Mouse (Mus musculus): ENCODE results near the gene Lyve1. TPM values are rescaled to one million over a fixed set of nuclear protein-coding genes. Genes with fewer than 3 reads are reported as not detected.

Gene Lyve1
- polyA plus RNA-seq, 1 experiment from 2014 or later: 9.1 TPM

GRCm38 (mm10) chr7:110878028-110878427, 15.0 kb upstream of the Lyve1 start:
- peaks cover 22% of the 10 kb centered on the region; the same call in 1 of the 2 replicates for H3K36me3 ChIP-seq
- peak overlapping the region; percentile 59; the same call in 1 of the 2 replicates for H3K27ac ChIP-seq
- no peak overlapping the region for H3K4me2 ChIP-seq
- H3K9ac ChIP-seq: no peak overlapping the region
- no peak overlapping the region for H3K4me3 ChIP-seq (replicated peaks)
- WGBS: 84% methylated on average over 4 of the region's 4 CpGs
- no peaks in the 10 kb centered on the region for H3K27me3 ChIP-seq
- ATAC-seq (replicated peaks; ENCODE audit: low FRiP score): no peak
- no peaks in the 10 kb centered on the region for H3K9me3 ChIP-seq (replicated peaks)
- H3K4me1 ChIP-seq: no peaks in the 10 kb centered on the region

GRCm38 (mm10) chr7:110876965-110877364, 13.9 kb upstream of the Lyve1 start:
- WGBS: 61% methylated on average over 4 of the region's 4 CpGs
- no peak; the same call in 1 of the 2 replicates for ATAC-seq (replicated peaks; ENCODE audit: low FRiP score)

GRCm38 (mm10) chr7:110868807-110869206, 5.8 kb upstream of the Lyve1 start:
- 78% methylated on average over 5 of the region's 5 CpGs for WGBS
- no peak for ATAC-seq (replicated peaks; ENCODE audit: low FRiP score)
- no peaks in the 10 kb centered on the region for H3K9me3 ChIP-seq (replicated peaks)
- no peak overlapping the region for H3K27ac ChIP-seq
- H3K9ac ChIP-seq: no peak overlapping the region
- H3K4me2 ChIP-seq: no peak overlapping the region
- peaks cover 11% of the 10 kb centered on the region; the same call in 1 of the 2 replicates for H3K36me3 ChIP-seq
- peaks cover 8% of the 10 kb centered on the region for H3K4me1 ChIP-seq
- no peaks in the 10 kb centered on the region for H3K27me3 ChIP-seq
- no peak overlapping the region for H3K4me3 ChIP-seq (replicated peaks)

More at GRCm38 (mm10) chr7:110876965-110877364, 13.9 kb upstream of the Lyve1 start:
- peak overlapping the region; percentile 59 for H3K27ac ChIP-seq
- no peaks in the 10 kb centered on the region for H3K9me3 ChIP-seq (replicated peaks)
- H3K4me3 ChIP-seq (replicated peaks): no peak overlapping the region
- H3K4me1 ChIP-seq: no peaks in the 10 kb centered on the region
- no peak overlapping the region for H3K9ac ChIP-seq
- H3K27me3 ChIP-seq: no peaks in the 10 kb centered on the region
- peaks cover 26% of the 10 kb centered on the region; the same call in 1 of the 2 replicates for H3K36me3 ChIP-seq
- H3K4me2 ChIP-seq: no peak overlapping the region

GRCm38 (mm10) chr7:110867116-110867515, 4.1 kb upstream of the Lyve1 start:
- H3K4me1 ChIP-seq: peaks cover 15% of the 10 kb centered on the region
- no peak for ATAC-seq (replicated peaks; ENCODE audit: low FRiP score)
- H3K9ac ChIP-seq: no peak overlapping the region
- no peaks in the 10 kb centered on the region for H3K27me3 ChIP-seq
- 75% methylated on average over 6 of the region's 6 CpGs for WGBS
- no peak overlapping the region for H3K27ac ChIP-seq
- H3K4me3 ChIP-seq (replicated peaks): no peak overlapping the region
- peaks cover 7% of the 10 kb centered on the region; the same call in 1 of the 2 replicates for H3K36me3 ChIP-seq
- no peaks in the 10 kb centered on the region for H3K9me3 ChIP-seq (replicated peaks)
- H3K4me2 ChIP-seq: no peak overlapping the region

- H3K4me3 ChIP-seq (replicated peaks): no peak overlapping the region
- peaks cover 15% of the 10 kb centered on the region for H3K4me1 ChIP-seq
- no peaks in the 10 kb centered on the region for H3K9me3 ChIP-seq (replicated peaks)
- H3K9ac ChIP-seq: no peak overlapping the region
- peaks cover 7% of the 10 kb centered on the region; the same call in 1 of the 2 replicates for H3K36me3 ChIP-seq
- ATAC-seq (replicated peaks; ENCODE audit: low FRiP score): no peak
- H3K27me3 ChIP-seq: no peaks in the 10 kb centered on the region
- no peak overlapping the region for H3K4me2 ChIP-seq
- WGBS: 95% methylated on average over 3 of the region's 3 CpGs
- no peak overlapping the region for H3K27ac ChIP-seq
Observed at GRCm38 (mm10) chr7:110866021-110866420, 3.0 kb upstream of the Lyve1 start.

- ATAC-seq (replicated peaks; ENCODE audit: low FRiP score): no peak
- Histone ChIP-seq H3K27ac (no peak overlapping the region), H3K27me3 (no peaks in the 10 kb centered on the region), H3K36me3 (peaks cover 7% of the 10 kb centered on the region; the same call in 1 of the 2 replicates), H3K4me1 (peaks cover 15% of the 10 kb centered on the region), H3K4me2 (no peak overlapping the region), H3K9ac (no peak overlapping the region), H3K4me3 (replicated peaks) (no peak overlapping the region), H3K9me3 (replicated peaks) (no peaks in the 10 kb centered on the region)
- 65% methylated on average over 6 of the region's 6 CpGs for WGBS
Observed at GRCm38 (mm10) chr7:110865570-110865969, 2.5 kb upstream of the Lyve1 start.

- ATAC-seq (replicated peaks; ENCODE audit: low FRiP score): no peak
- Histone ChIP-seq H3K4me2 (no peak overlapping the region), H3K27me3 (no peaks in the 10 kb centered on the region), H3K27ac (0 out of 2 replicates have a peak overlapping the region, but pooled peaks have one; percentile 14), H3K36me3 (peaks cover 3% of the 10 kb centered on the region; the same call in 1 of the 2 replicates), H3K9me3 (replicated peaks) (no peaks in the 10 kb centered on the region), H3K4me3 (replicated peaks) (no peak overlapping the region), H3K4me1 (peaks cover 18% of the 10 kb centered on the region), H3K9ac (0 out of 2 replicates have a peak overlapping the region, but pooled peaks have one; percentile 12)
- 45% methylated on average over 10 of the region's 10 CpGs for WGBS
Observed at GRCm38 (mm10) chr7:110865038-110865437, 2.0 kb upstream of the Lyve1 start.

- no peaks in the 10 kb centered on the region for H3K36me3 ChIP-seq
- no peaks in the 10 kb centered on the region for H3K27me3 ChIP-seq
- WGBS: 40% methylated on average over 5 of the region's 5 CpGs
- no peak for ATAC-seq (replicated peaks; ENCODE audit: low FRiP score)
- peak overlapping the region; percentile 48; the same call in 1 of the 2 replicates for H3K27ac ChIP-seq
- H3K4me2 ChIP-seq: no peak overlapping the region
- H3K4me1 ChIP-seq: peaks cover 33% of the 10 kb centered on the region
- no peaks in the 10 kb centered on the region for H3K9me3 ChIP-seq (replicated peaks)
- no peak overlapping the region for H3K9ac ChIP-seq
- H3K4me3 ChIP-seq (replicated peaks): no peak overlapping the region
Observed at GRCm38 (mm10) chr7:110860129-110860528, 2.9 kb downstream of the Lyve1 start.

- Histone ChIP-seq H3K4me3 (replicated peaks) (no peak overlapping the region), H3K27me3 (no peaks in the 10 kb centered on the region), H3K4me1 (peaks cover 52% of the 10 kb centered on the region), H3K9ac (no peak overlapping the region), H3K9me3 (replicated peaks) (no peaks in the 10 kb centered on the region), H3K4me2 (no peak overlapping the region), H3K27ac (peak overlapping the region; percentile 41; the same call in 1 of the 2 replicates), H3K36me3 (no peaks in the 10 kb centered on the region)
- WGBS: 69% methylated on average over 1 of the region's 1 CpGs
- ATAC-seq (replicated peaks; ENCODE audit: low FRiP score): no peak
Observed at GRCm38 (mm10) chr7:110855604-110856003, 7.4 kb downstream of the Lyve1 start.

GRCm38 (mm10) chr7:110854927-110855546, 8.0 kb downstream of the Lyve1 start:
- no peaks in the 10 kb centered on the region for H3K27me3 ChIP-seq
- H3K4me2 ChIP-seq: no peak overlapping the region
- no peak overlapping the region for H3K4me3 ChIP-seq (replicated peaks)
- H3K4me1 ChIP-seq: peaks cover 49% of the 10 kb centered on the region
- no peak overlapping the region for H3K9ac ChIP-seq
- ATAC-seq (replicated peaks; ENCODE audit: low FRiP score): peak; percentile 50
- no peaks in the 10 kb centered on the region for H3K36me3 ChIP-seq
- peak overlapping the region; percentile 41; the same call in 1 of the 2 replicates for H3K27ac ChIP-seq
- H3K9me3 ChIP-seq (replicated peaks): no peaks in the 10 kb centered on the region
- 67% methylated on average over 8 of the region's 8 CpGs for WGBS

- no peak overlapping the region for H3K4me3 ChIP-seq (replicated peaks)
- WGBS: 46% methylated on average over 3 of the region's 3 CpGs
- H3K4me1 ChIP-seq: peaks cover 44% of the 10 kb centered on the region
- peak overlapping the region; percentile 61; the same call in 1 of the 2 replicates for H3K27ac ChIP-seq
- no peak overlapping the region for H3K4me2 ChIP-seq
- no peaks in the 10 kb centered on the region for H3K9me3 ChIP-seq (replicated peaks)
- no peaks in the 10 kb centered on the region for H3K27me3 ChIP-seq
- no peaks in the 10 kb centered on the region for H3K36me3 ChIP-seq
- ATAC-seq (replicated peaks; ENCODE audit: low FRiP score): no peak
- no peak overlapping the region for H3K9ac ChIP-seq
Observed at GRCm38 (mm10) chr7:110854519-110854918, 8.5 kb downstream of the Lyve1 start.

- 57% methylated on average over 10 of the region's 10 CpGs for WGBS
- Histone ChIP-seq H3K27me3 (no peaks in the 10 kb centered on the region), H3K36me3 (no peaks in the 10 kb centered on the region), H3K9me3 (replicated peaks) (no peaks in the 10 kb centered on the region), H3K4me3 (replicated peaks) (no peak overlapping the region), H3K27ac (peak overlapping the region; percentile 61), H3K4me1 (peaks cover 42% of the 10 kb centered on the region), H3K4me2 (no peak overlapping the region), H3K9ac (no peak overlapping the region)
- no peak for ATAC-seq (replicated peaks; ENCODE audit: low FRiP score)
Observed at GRCm38 (mm10) chr7:110853611-110854010, 9.4 kb downstream of the Lyve1 start.
